Mouse (Mus musculus) small intestine, adult 2 months (tissue): Measurements from ENCODE around the gene Slc23a2.

Experiments
- CTCF ChIP-seq: fragments of 200-500 bp; IDR thresholded peaks from 2 replicates; pipeline ENCODE4 v1.5.1; 2012; ENCODE audit warnings: low read depth, mild to moderate bottlenecking, control low read depth, inconsistent platforms, low read length, moderate library complexity, mixed read lengths; ENCODE audit not compliant: insufficient replicate concordance, insufficient read length; ENCODE audit errors: extremely low read depth
- POLR2A ChIP-seq: fragments of 200-500 bp; IDR thresholded peaks from 2 replicates; pipeline ENCODE4 v1.6.1; 2012; ENCODE audit warnings: low read depth, mild to moderate bottlenecking, control low read depth, inconsistent platforms, low read length, moderate library complexity

GRCm38 (mm10) chr2:132049491-132049890, 95.4 kb downstream of the Slc23a2 start:
- TF ChIP-seq POLR2A (no peak), CTCF (no peak)
